Mouse (Mus musculus): Measurements from ENCODE around the gene Cox6a2.

Cox6a2 gene

GRCm38 (mm10) chr7:128206152-128206551 lies at the start of gene Cox6a2:
Gene Cox6a2 (minus strand): TSS chr7:128206387.
- no peak for DNase-seq (ENCODE audit: low read depth, low spot score)

- no peak for DNase-seq (ENCODE audit: low read depth, low spot score)
Observed at GRCm38 (mm10) chr7:128255757-128256156, 49.6 kb upstream of the Cox6a2 start.

- DNase-seq (ENCODE audit: low read depth, low spot score): no peak
Observed at GRCm38 (mm10) chr7:128254978-128255377, 48.8 kb upstream of the Cox6a2 start.

- DNase-seq (ENCODE audit: low read depth, low spot score): no peak
Observed at GRCm38 (mm10) chr7:128252609-128253008, 46.4 kb upstream of the Cox6a2 start.

- DNase-seq (ENCODE audit: low read depth, low spot score): no peak
Observed at GRCm38 (mm10) chr7:128251946-128252345, 45.8 kb upstream of the Cox6a2 start.

- no peak for DNase-seq (ENCODE audit: low read depth, low spot score)
Observed at GRCm38 (mm10) chr7:128249998-128250397, 43.8 kb upstream of the Cox6a2 start.

GRCm38 (mm10) chr7:128248081-128249042 lies 42.2 kb upstream of the Cox6a2 start:
- no peak for DNase-seq (ENCODE audit: low read depth, low spot score)

GRCm38 (mm10) chr7:128247443-128247842 lies 41.3 kb upstream of the Cox6a2 start:
- peak; percentile 92 for DNase-seq (ENCODE audit: low read depth, low spot score)

GRCm38 (mm10) chr7:128246496-128247391 lies 40.6 kb upstream of the Cox6a2 start, which contains the start of gene Tgfb1i1:
Gene Tgfb1i1 (plus strand): TSS chr7:128246812.
- DNase-seq (ENCODE audit: low read depth, low spot score): peak; percentile 74

GRCm38 (mm10) chr7:128245547-128245946 lies 39.4 kb upstream of the Cox6a2 start:
- no peak for DNase-seq (ENCODE audit: low read depth, low spot score)

GRCm38 (mm10) chr7:128244410-128245025 lies 38.3 kb upstream of the Cox6a2 start:
- DNase-seq (ENCODE audit: low read depth, low spot score): peak; percentile 80

- no peak for DNase-seq (ENCODE audit: low read depth, low spot score)
Observed at GRCm38 (mm10) chr7:128243921-128244320, 37.7 kb upstream of the Cox6a2 start.

- no peak for DNase-seq (ENCODE audit: low read depth, low spot score)
Observed at GRCm38 (mm10) chr7:128242331-128242730, 36.1 kb upstream of the Cox6a2 start.

GRCm38 (mm10) chr7:128240131-128240784 lies 34.1 kb upstream of the Cox6a2 start:
- DNase-seq (ENCODE audit: low read depth, low spot score): no peak

- peak; percentile 85 for DNase-seq (ENCODE audit: low read depth, low spot score)
Observed at GRCm38 (mm10) chr7:128238991-128239390, 32.8 kb upstream of the Cox6a2 start.

GRCm38 (mm10) chr7:128237927-128238778 lies 32.0 kb upstream of the Cox6a2 start, which contains the start of gene 9130023H24Rik:
Gene 9130023H24Rik (minus strand): TSS chr7:128238031.
- peak; percentile 99 for DNase-seq (ENCODE audit: low read depth, low spot score)

GRCm38 (mm10) chr7:128237593-128237926 lies 31.4 kb upstream of the Cox6a2 start:
- DNase-seq (ENCODE audit: low read depth, low spot score): no peak

- DNase-seq (ENCODE audit: low read depth, low spot score): peak; percentile 77
Observed at GRCm38 (mm10) chr7:128236856-128237592, 30.8 kb upstream of the Cox6a2 start, which contains the start of gene Armc5. Gene Armc5 (plus strand): TSS chr7:128237342.

GRCm38 (mm10) chr7:128236426-128236825 lies 30.2 kb upstream of the Cox6a2 start:
- no peak for DNase-seq (ENCODE audit: low read depth, low spot score)

Measured in 3T3-L1 (cell line).